Mouse (Mus musculus) stomach, postnatal 0 days (tissue): ENCODE data around the gene Inafm2.

Source experiments
- CTCF ChIP-seq: IDR thresholded peaks from 2 replicates; pipeline ENCODE4 v1.5.1; 2016; ENCODE audit warnings: antibody characterized with exemption, low read depth, mild to moderate bottlenecking, moderate library complexity
- EP300 ChIP-seq: optimal IDR thresholded peaks from 2 replicates; pipeline ENCODE3; 2016; ENCODE audit warnings: antibody characterized with exemption

DNA sequence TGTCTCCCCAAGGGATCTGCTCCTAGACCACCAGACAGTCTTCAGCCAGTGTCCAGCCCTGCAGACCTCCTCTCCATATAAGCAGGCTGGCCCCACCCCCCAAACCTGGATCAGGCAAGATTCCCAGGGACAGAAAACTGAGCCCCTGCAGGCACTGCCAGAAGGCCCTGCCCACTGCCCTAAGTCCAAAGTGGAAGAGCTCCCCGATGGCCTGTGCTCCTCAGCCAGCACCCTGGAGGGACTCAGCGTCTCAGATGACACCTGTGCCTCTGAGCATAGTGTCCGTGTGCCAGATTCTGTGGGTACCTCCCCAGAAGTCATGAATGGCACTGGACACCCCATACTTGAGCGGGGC is 46.7 kb downstream of the Inafm2 start:
- TF ChIP-seq CTCF (no peak), EP300 (no peak)
